Mouse (Mus musculus) embryonic facial prominence, embryonic 13.5 days (tissue): ENCODE results near the gene Kcnn3. TPM values are rescaled to one million over a fixed set of nuclear protein-coding genes. Genes with fewer than 3 reads are reported as not detected.

ENCODE experiments used
- ATAC-seq: fragments of 200-750 bp; cut with Nextera tagmentation; 2 replicates; pipeline ENCODE4 v1.8.0; 2017; ENCODE audit warnings: low read depth; ENCODE audit not compliant: insufficient number of reproducible peaks, insufficient read depth, low FRiP score, low TSS enrichment
- H3K27ac ChIP-seq: fragments of 300-500 bp; sonication (generic); 2 replicates; pipeline ENCODE4 v1.5.1; 2015; ENCODE audit warnings: moderate library complexity, mild to moderate bottlenecking, inconsistent platforms
- H3K27me3 ChIP-seq: fragments of 300-500 bp; sonication (generic); 2 replicates; pipeline ENCODE4 v1.6.1; 2015; ENCODE audit warnings: mild to moderate bottlenecking, inconsistent platforms
- H3K36me3 ChIP-seq: fragments of 300-500 bp; sonication (generic); 2 replicates; pipeline ENCODE4 v1.6.1; 2015; ENCODE audit warnings: mild to moderate bottlenecking, inconsistent platforms
- H3K4me1 ChIP-seq: fragments of 300-500 bp; sonication (generic); 2 replicates; pipeline ENCODE4 v1.6.1; 2015; ENCODE audit warnings: inconsistent platforms
- H3K4me2 ChIP-seq: fragments of 300-500 bp; sonication (generic); 2 replicates; pipeline ENCODE4 v1.6.1; 2015; ENCODE audit warnings: moderate library complexity, mild to moderate bottlenecking, inconsistent platforms
- H3K4me3 ChIP-seq: fragments of 300-500 bp; sonication (generic); 2 replicates; pipeline ENCODE4 v1.5.1; 2015; ENCODE audit warnings: mild to moderate bottlenecking, inconsistent platforms
- H3K9ac ChIP-seq: fragments of 300-500 bp; sonication (generic); 2 replicates; pipeline ENCODE4 v1.6.1; 2015; ENCODE audit warnings: mild to moderate bottlenecking, inconsistent platforms
- H3K9me3 ChIP-seq: fragments of 300-500 bp; sonication (generic); 2 replicates; pipeline ENCODE4 v1.6.1; 2016; ENCODE audit warnings: inconsistent platforms
- WGBS: fragments of 180-500 bp; shearing (Covaris S2); methylation state at CpG from one replicate; pipeline ENCODE4 v1.1.7; 2015; ENCODE audit warnings: mixed read lengths; 5-methylcytosine and 5-hydroxymethylcytosine counted together
- polyA plus RNA-seq: library from polyadenylated mRNA; unstranded; fragments of >200 nt; fragmentation: Nextera tagmentation; extraction: Ambion mirVana; gene quantifications from 2 replicates; pipeline ENCODE4 v1.2.1, GENCODE M21; 2015

The Kcnn3 gene
- polyA plus RNA-seq, 1 experiment from 2014 or later = 1.5 TPM

- Histone ChIP-seq H3K4me2 (no peak overlapping the region), H3K4me1 (no peaks in the 10 kb centered on the region; the same call in 1 of the 2 replicates), H3K4me3 (no peak overlapping the region), H3K27me3 (peaks cover 17% of the 10 kb centered on the region; the same call in 1 of the 2 replicates), H3K9ac (no peak overlapping the region), H3K27ac (no peak overlapping the region), H3K36me3 (no peaks in the 10 kb centered on the region), H3K9me3 (no peaks in the 10 kb centered on the region)
- no peak for ATAC-seq
- 50% methylated on average over 5 of the region's 5 CpGs for WGBS
Measured at GRCm38 (mm10) chr3:89686031-89686430, 166.1 kb downstream of the Kcnn3 start.

GRCm38 (mm10) chr3:89688694-89689581 lies 169.0 kb downstream of the Kcnn3 start:
- ATAC-seq = 0 out of 2 replicates have a peak, but pooled peaks have one; percentile 17
- Histone ChIP-seq H3K9me3 (0 out of 2 replicates have a peak, but pooled peaks cover 4% of the 10 kb centered on the region), H3K4me1 (no peaks in the 10 kb centered on the region; the same call in 1 of the 2 replicates), H3K4me2 (peak overlapping the region; percentile 73), H3K36me3 (no peaks in the 10 kb centered on the region), H3K27ac (no peak overlapping the region), H3K27me3 (peaks cover 9% of the 10 kb centered on the region; the same call in 1 of the 2 replicates), H3K9ac (peak overlapping the region; percentile 77), H3K4me3 (peak overlapping the region; percentile 51)
- WGBS = 5% methylated on average over 25 of the region's 25 CpGs

- H3K4me2 ChIP-seq = no peak overlapping the region
- H3K27me3 ChIP-seq = peaks cover 9% of the 10 kb centered on the region; the same call in 1 of the 2 replicates
- no peak overlapping the region for H3K4me3 ChIP-seq
- 53% methylated on average over 9 of the region's 9 CpGs for WGBS
- no peak overlapping the region for H3K9ac ChIP-seq
- H3K4me1 ChIP-seq = no peaks in the 10 kb centered on the region; the same call in 1 of the 2 replicates
- 0 out of 2 replicates have a peak, but pooled peaks cover 4% of the 10 kb centered on the region for H3K9me3 ChIP-seq
- no peak for ATAC-seq
- H3K36me3 ChIP-seq = no peaks in the 10 kb centered on the region
- H3K27ac ChIP-seq = no peak overlapping the region
Measured at GRCm38 (mm10) chr3:89691776-89692175, 171.8 kb downstream of the Kcnn3 start.

GRCm38 (mm10) chr3:89696152-89696821 lies 176.3 kb downstream of the Kcnn3 start:
- no peak for ATAC-seq
- Histone ChIP-seq H3K9me3 (0 out of 2 replicates have a peak, but pooled peaks cover 4% of the 10 kb centered on the region), H3K4me2 (no peak overlapping the region), H3K36me3 (no peaks in the 10 kb centered on the region), H3K27me3 (no peaks in the 10 kb centered on the region), H3K4me3 (no peak overlapping the region), H3K9ac (no peak overlapping the region), H3K27ac (no peak overlapping the region), H3K4me1 (peaks cover 5% of the 10 kb centered on the region; the same call in 1 of the 2 replicates)
- WGBS = 72% methylated on average over 12 of the region's 12 CpGs

- H3K4me1 ChIP-seq = peaks cover 5% of the 10 kb centered on the region; the same call in 1 of the 2 replicates
- no peak for ATAC-seq
- no peak overlapping the region for H3K27ac ChIP-seq
- no peaks in the 10 kb centered on the region for H3K36me3 ChIP-seq
- no peak overlapping the region for H3K4me3 ChIP-seq
- no peak overlapping the region for H3K9ac ChIP-seq
- 0 out of 2 replicates have a peak, but pooled peaks cover 4% of the 10 kb centered on the region for H3K27me3 ChIP-seq
- 84% methylated on average over 1 of the region's 1 CpGs for WGBS
- no peaks in the 10 kb centered on the region for H3K9me3 ChIP-seq
- H3K4me2 ChIP-seq = no peak overlapping the region
Measured at GRCm38 (mm10) chr3:89698958-89699357, 179.0 kb downstream of the Kcnn3 start.

- ATAC-seq = no peak
- WGBS = 33% methylated on average over 11 of the region's 11 CpGs
- H3K9ac ChIP-seq = no peak overlapping the region
- no peak overlapping the region for H3K27ac ChIP-seq
- H3K36me3 ChIP-seq = no peaks in the 10 kb centered on the region
- H3K4me2 ChIP-seq = no peak overlapping the region
- no peaks in the 10 kb centered on the region for H3K9me3 ChIP-seq
- H3K4me1 ChIP-seq = peaks cover 5% of the 10 kb centered on the region; the same call in 1 of the 2 replicates
- H3K4me3 ChIP-seq = no peak overlapping the region
- H3K27me3 ChIP-seq = peaks cover 5% of the 10 kb centered on the region; the same call in 1 of the 2 replicates
Measured at GRCm38 (mm10) chr3:89700461-89700860, 180.5 kb downstream of the Kcnn3 start.

GRCm38 (mm10) chr3:89703596-89703995 lies 183.6 kb downstream of the Kcnn3 start:
- ATAC-seq = no peak
- H3K36me3 ChIP-seq = no peaks in the 10 kb centered on the region
- 37% methylated on average over 3 of the region's 3 CpGs for WGBS

GRCm38 (mm10) chr3:89704064-89704463 lies 184.1 kb downstream of the Kcnn3 start:
- Histone ChIP-seq H3K27me3 (peaks cover 7% of the 10 kb centered on the region; the same call in 1 of the 2 replicates), H3K4me3 (no peak overlapping the region), H3K27ac (no peak overlapping the region), H3K9me3 (no peaks in the 10 kb centered on the region), H3K4me1 (peaks cover 5% of the 10 kb centered on the region; the same call in 1 of the 2 replicates), H3K9ac (no peak overlapping the region), H3K4me2 (no peak overlapping the region), H3K36me3 (no peaks in the 10 kb centered on the region)
- ATAC-seq = no peak
- 73% methylated on average over 6 of the region's 6 CpGs for WGBS

More at GRCm38 (mm10) chr3:89703596-89703995, 183.6 kb downstream of the Kcnn3 start:
- H3K9ac ChIP-seq = no peak overlapping the region
- H3K4me3 ChIP-seq = no peak overlapping the region
- H3K9me3 ChIP-seq = no peaks in the 10 kb centered on the region
- peaks cover 7% of the 10 kb centered on the region; the same call in 1 of the 2 replicates for H3K27me3 ChIP-seq
- H3K4me2 ChIP-seq = no peak overlapping the region
- H3K4me1 ChIP-seq = peaks cover 5% of the 10 kb centered on the region; the same call in 1 of the 2 replicates
- H3K27ac ChIP-seq = no peak overlapping the region

- H3K9ac ChIP-seq = peak within 1 kb of the TSS; percentile 91
- H3K4me1 ChIP-seq = peaks cover 10% of the 10 kb centered on the region
- peak within 1 kb of the TSS; percentile 76 for H3K4me3 ChIP-seq
- H3K27ac ChIP-seq = peak within 1 kb of the TSS; percentile 69
- no peaks in the 10 kb centered on the region for H3K36me3 ChIP-seq
- WGBS = 5% methylated on average over 28 of the region's 28 CpGs
- no peaks in the 10 kb centered on the region for H3K9me3 ChIP-seq
- peak within 1 kb of the TSS; percentile 91 for H3K4me2 ChIP-seq
- ATAC-seq = peak; percentile 32; the same call in 1 of the 2 replicates
- peaks cover 7% of the 10 kb centered on the region; the same call in 1 of the 2 replicates for H3K27me3 ChIP-seq
Measured at GRCm38 (mm10) chr3:89714359-89715206, 194.6 kb downstream of the Kcnn3 start, which contains the start of gene Adar. Gene Adar (plus strand): TSS chr3:89715022.

GRCm38 (mm10) chr3:89715207-89715966 lies 195.4 kb downstream of the Kcnn3 start:
- Histone ChIP-seq H3K27me3 (peaks cover 7% of the 10 kb centered on the region; the same call in 1 of the 2 replicates), H3K9me3 (no peaks in the 10 kb centered on the region), H3K9ac (peak overlapping the region; percentile 91), H3K27ac (peak overlapping the region; percentile 69), H3K36me3 (no peaks in the 10 kb centered on the region), H3K4me1 (peaks cover 10% of the 10 kb centered on the region), H3K4me2 (peak overlapping the region; percentile 91), H3K4me3 (peak overlapping the region; percentile 76)
- 2% methylated on average over 59 of the region's 59 CpGs for WGBS
- peak; percentile 32; the same call in 1 of the 2 replicates for ATAC-seq
